Mouse (Mus musculus) stomach, embryonic 14.5 days (tissue): ENCODE measurements around the gene Zbtb45. TPM values are rescaled to one million over a fixed set of nuclear protein-coding genes. Genes with fewer than 3 reads are reported as not detected.

ENCODE experiments used
- ATAC-seq: fragments of 200-750 bp; cut with Nextera tagmentation; 2 replicates; pipeline ENCODE4 v1.8.0; 2017; ENCODE audit warnings: low read depth, moderate TSS enrichment; ENCODE audit not compliant: insufficient number of reproducible peaks, insufficient read depth, low FRiP score
- H3K27ac ChIP-seq: fragments of 300-500 bp; sonication (generic); 2 replicates; pipeline ENCODE4 v1.5.1; 2014; ENCODE audit warnings: mild to moderate bottlenecking, low read length, moderate library complexity, mixed read lengths
- H3K27me3 ChIP-seq: fragments of 300-500 bp; sonication (generic); 2 replicates; pipeline ENCODE4 v1.6.1; 2014; ENCODE audit warnings: low read length, control low read depth, mixed read lengths; ENCODE audit not compliant: control insufficient read depth, insufficient read depth
- H3K36me3 ChIP-seq: fragments of 300-500 bp; sonication (generic); 2 replicates; pipeline ENCODE4 v1.6.1; 2014; ENCODE audit warnings: mild to moderate bottlenecking, control low read depth, low read length, moderate library complexity, mixed read lengths; ENCODE audit not compliant: control insufficient read depth, insufficient read depth
- H3K4me1 ChIP-seq: fragments of 300-500 bp; sonication (generic); 2 replicates; pipeline ENCODE4 v1.6.1; 2014; ENCODE audit warnings: low read length, control low read depth, mixed read lengths; ENCODE audit not compliant: control insufficient read depth, insufficient read depth
- H3K4me2 ChIP-seq: fragments of 300-500 bp; sonication (generic); replicated peaks from 2 replicates; pipeline ENCODE4 v1.6.1; 2014; ENCODE audit warnings: low read depth, low read length, control low read depth
- H3K4me3 ChIP-seq: fragments of 300-500 bp; sonication (generic); 2 replicates; pipeline ENCODE4 v1.5.1; 2014; ENCODE audit warnings: low read depth, low read length, control low read depth
- H3K9ac ChIP-seq: fragments of 300-500 bp; sonication (generic); replicated peaks from 2 replicates; pipeline ENCODE4 v1.6.1; 2014; ENCODE audit warnings: low read depth, mild to moderate bottlenecking, control low read depth, low read length, moderate library complexity, mixed read lengths
- H3K9me3 ChIP-seq: fragments of 300-500 bp; sonication (generic); 2 replicates; pipeline ENCODE4 v1.6.1; 2016; ENCODE audit warnings: low read depth, low read length, control low read depth; ENCODE audit not compliant: control insufficient read depth
- WGBS: fragments of 180-500 bp; shearing (Covaris S2); extraction: QIAGEN DNeasy Blood & Tissue Kit; methylation state at CpG from one replicate; pipeline ENCODE4 v1.1.7; 2014; 5-methylcytosine and 5-hydroxymethylcytosine counted together
- polyA plus RNA-seq: library from polyadenylated mRNA; unstranded; fragments of >200 nt; fragmentation: Nextera tagmentation; extraction: Ambion mirVana; gene quantifications from 2 replicates; pipeline ENCODE4 v1.2.1, GENCODE M21; 2014

Gene Zbtb45
- 21.3 and 21.8 TPM in 2 replicates for polyA plus RNA-seq

- peaks cover 25% of the 10 kb centered on the region for H3K36me3 ChIP-seq
- peak within 1 kb of the TSS; percentile 69 for H3K4me2 ChIP-seq
- no peaks in the 10 kb centered on the region for H3K9me3 ChIP-seq
- H3K4me3 ChIP-seq = peak within 1 kb of the TSS; percentile 49
- no peak for ATAC-seq
- H3K27me3 ChIP-seq = no peaks in the 10 kb centered on the region
- peak within 1 kb of the TSS; percentile 57 for H3K9ac ChIP-seq
- H3K27ac ChIP-seq = peak within 1 kb of the TSS; percentile 89
- H3K4me1 ChIP-seq = peaks cover 8% of the 10 kb centered on the region; the same call in 1 of the 2 replicates
- 12% methylated on average over 26 of the region's 26 CpGs for WGBS
These were observed at the start of gene Zbtb45 for GRCm38 (mm10) chr7:13010005-13010908. Gene Zbtb45, minus strand, starts transcription at chr7:13010034.

- H3K4me2 ChIP-seq = no peak overlapping the region
- 90% methylated on average over 9 of the region's 9 CpGs for WGBS
These were observed 49.7 kb upstream of the Zbtb45 start for GRCm38 (mm10) chr7:13059536-13059935.

GRCm38 (mm10) chr7:13056913-13057700, 47.3 kb upstream of the Zbtb45 start:
- Histone ChIP-seq H3K4me2 (no peak overlapping the region), H3K27ac (no peak overlapping the region), H3K36me3 (no peaks in the 10 kb centered on the region), H3K4me1 (no peaks in the 10 kb centered on the region), H3K9ac (no peak overlapping the region), H3K9me3 (no peaks in the 10 kb centered on the region), H3K4me3 (no peak overlapping the region), H3K27me3 (no peaks in the 10 kb centered on the region)
- 72% methylated on average over 8 of the region's 8 CpGs for WGBS
- ATAC-seq = no peak

More at GRCm38 (mm10) chr7:13059536-13059935, 49.7 kb upstream of the Zbtb45 start:
- no peaks in the 10 kb centered on the region for H3K9me3 ChIP-seq
- H3K36me3 ChIP-seq = no peaks in the 10 kb centered on the region
- no peak overlapping the region for H3K9ac ChIP-seq
- no peak overlapping the region for H3K4me3 ChIP-seq
- no peak overlapping the region for H3K27ac ChIP-seq
- H3K4me1 ChIP-seq = no peaks in the 10 kb centered on the region
- no peaks in the 10 kb centered on the region for H3K27me3 ChIP-seq
- ATAC-seq = no peak

GRCm38 (mm10) chr7:13054287-13055010, 44.6 kb upstream of the Zbtb45 start, which contains the start of gene Mzf1:
Gene Mzf1, minus strand, starts transcription at chr7:13054764.
- H3K27me3 ChIP-seq = no peaks in the 10 kb centered on the region
- peak within 1 kb of the TSS; percentile 67 for H3K4me3 ChIP-seq
- WGBS = under 1% methylated on average over 41 of the region's 41 CpGs
- no peaks in the 10 kb centered on the region for H3K36me3 ChIP-seq
- no peaks in the 10 kb centered on the region for H3K4me1 ChIP-seq
- H3K27ac ChIP-seq = peak within 1 kb of the TSS; percentile 52; the same call in 1 of the 2 replicates
- H3K9me3 ChIP-seq = no peaks in the 10 kb centered on the region
- peak within 1 kb of the TSS; percentile 42 for H3K9ac ChIP-seq
- ATAC-seq = peak; percentile 94
- peak within 1 kb of the TSS; percentile 57 for H3K4me2 ChIP-seq

GRCm38 (mm10) chr7:13053961-13054286, 44.1 kb upstream of the Zbtb45 start:
- 1% methylated on average over 15 of the region's 15 CpGs for WGBS
- Histone ChIP-seq H3K9me3 (no peaks in the 10 kb centered on the region), H3K27ac (no peak overlapping the region), H3K4me1 (no peaks in the 10 kb centered on the region), H3K4me2 (peak overlapping the region; percentile 57), H3K36me3 (no peaks in the 10 kb centered on the region), H3K9ac (peak overlapping the region; percentile 42; the same call in 1 of the 2 replicates), H3K4me3 (peak overlapping the region; percentile 67), H3K27me3 (no peaks in the 10 kb centered on the region)
- no peak for ATAC-seq

GRCm38 (mm10) chr7:13053501-13053900, 43.7 kb upstream of the Zbtb45 start:
- no peak overlapping the region for H3K27ac ChIP-seq
- H3K27me3 ChIP-seq = no peaks in the 10 kb centered on the region
- peak overlapping the region; percentile 67 for H3K4me3 ChIP-seq
- no peaks in the 10 kb centered on the region for H3K36me3 ChIP-seq
- H3K4me1 ChIP-seq = no peaks in the 10 kb centered on the region
- H3K9ac ChIP-seq = no peak overlapping the region
- ATAC-seq = no peak
- peak overlapping the region; percentile 57 for H3K4me2 ChIP-seq
- no peaks in the 10 kb centered on the region for H3K9me3 ChIP-seq
- WGBS = 87% methylated on average over 2 of the region's 2 CpGs

- Histone ChIP-seq H3K36me3 (no peaks in the 10 kb centered on the region), H3K27me3 (no peaks in the 10 kb centered on the region), H3K4me1 (no peaks in the 10 kb centered on the region), H3K4me3 (no peak overlapping the region), H3K9ac (no peak overlapping the region), H3K27ac (no peak overlapping the region), H3K9me3 (no peaks in the 10 kb centered on the region), H3K4me2 (no peak overlapping the region)
- WGBS = 86% methylated on average over 13 of the region's 13 CpGs
- no peak for ATAC-seq
These were observed 43.2 kb upstream of the Zbtb45 start for GRCm38 (mm10) chr7:13053001-13053400.

GRCm38 (mm10) chr7:13046084-13046483, 36.2 kb upstream of the Zbtb45 start:
- no peak overlapping the region for H3K9ac ChIP-seq
- no peak overlapping the region for H3K27ac ChIP-seq
- 3% methylated on average over 2 of the region's 2 CpGs for WGBS
- H3K4me2 ChIP-seq = no peak overlapping the region
- ATAC-seq = peak; percentile 46; the same call in 1 of the 2 replicates
- H3K4me3 ChIP-seq = no peak overlapping the region
- H3K36me3 ChIP-seq = no peaks in the 10 kb centered on the region
- H3K4me1 ChIP-seq = 0 out of 2 replicates have a peak, but pooled peaks cover 12% of the 10 kb centered on the region
- peaks cover 20% of the 10 kb centered on the region for H3K27me3 ChIP-seq
- H3K9me3 ChIP-seq = no peaks in the 10 kb centered on the region
